Mouse (Mus musculus) urinary bladder, postnatal 0 days (tissue): ENCODE measurements around the gene Olfr709-ps1. TPM values are rescaled to one million over a fixed set of nuclear protein-coding genes. Genes with fewer than 3 reads are reported as not detected.

Experiments
- polyA plus RNA-seq: library from polyadenylated mRNA; unstranded; fragments of >200 nt; fragmentation: Nextera tagmentation; extraction: Ambion mirVana; gene quantifications from 2 replicates; pipeline ENCODE4 v1.2.1, GENCODE M21; 2015

Gene Olfr709-ps1
- polyA plus RNA-seq: not detected in 2 replicates

DNA sequence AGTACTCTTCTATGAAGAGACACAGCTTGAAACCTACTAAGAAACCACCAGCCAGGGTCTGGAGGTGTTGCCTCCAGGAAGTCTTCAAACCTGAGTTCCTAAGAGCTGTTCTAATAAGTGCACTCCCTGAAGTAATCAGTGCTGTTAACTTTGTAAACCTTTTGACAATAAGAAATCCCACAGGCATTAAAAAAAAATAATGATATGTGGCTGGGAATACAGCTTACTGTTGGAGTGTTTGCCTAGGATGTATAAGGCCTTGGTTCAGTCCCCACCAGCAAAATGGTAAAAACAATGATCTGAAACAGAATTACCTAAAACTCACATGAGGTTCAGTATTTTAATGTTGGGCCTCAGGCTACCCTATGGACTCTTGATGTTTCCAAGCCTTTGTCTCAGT lies at the start of gene Olfr709-ps1:
Gene Olfr709-ps1, minus strand, starts transcription at position 101 of the 400 bp plus-strand sequence.

DNA sequence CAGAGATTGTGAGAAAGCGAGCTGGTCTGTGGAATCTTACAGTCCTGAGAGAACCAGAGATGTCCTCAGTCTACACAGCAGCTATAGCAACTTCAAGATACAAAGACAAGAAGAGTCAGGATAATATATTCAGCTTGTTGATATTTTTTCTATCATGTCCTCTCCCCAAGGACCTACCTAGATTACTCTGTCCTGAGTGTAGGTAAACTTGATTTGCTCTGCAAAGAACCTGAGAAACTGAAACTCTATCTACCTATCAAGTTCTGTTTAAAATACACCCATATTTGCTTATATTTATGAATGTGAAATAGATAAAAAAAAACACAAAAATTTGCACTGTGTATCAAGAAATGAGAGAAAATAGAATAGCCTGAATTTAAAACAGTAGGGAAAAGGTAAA lies 43.3 kb upstream of the Olfr709-ps1 start, which contains the start of gene Olfr711:
Gene Olfr711, minus strand, starts transcription at position 101 of the 400 bp plus-strand sequence.

DNA sequence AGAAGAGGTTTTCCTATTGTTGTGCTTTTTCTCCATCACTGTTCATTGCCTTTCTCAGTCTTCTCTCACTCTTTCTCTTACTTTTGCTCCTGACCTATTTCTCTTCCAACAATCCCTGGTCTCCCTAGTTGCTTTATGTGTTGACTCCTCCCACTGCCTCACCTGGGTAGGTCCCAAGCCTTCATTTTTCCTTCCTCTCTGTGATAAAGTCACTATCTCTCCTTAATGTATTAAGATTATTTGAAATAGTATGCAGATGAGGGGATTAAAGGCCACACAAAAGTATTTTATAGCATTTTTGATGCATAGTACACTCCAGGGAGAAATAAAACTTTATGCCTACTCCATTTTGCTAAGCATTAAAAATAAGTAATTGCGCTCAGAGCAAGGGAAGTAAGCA lies 31.8 kb upstream of the Olfr709-ps1 start, which contains the start of gene Olfr6:
Gene Olfr6, minus strand, starts transcription at position 101 of the 400 bp plus-strand sequence.

DNA sequence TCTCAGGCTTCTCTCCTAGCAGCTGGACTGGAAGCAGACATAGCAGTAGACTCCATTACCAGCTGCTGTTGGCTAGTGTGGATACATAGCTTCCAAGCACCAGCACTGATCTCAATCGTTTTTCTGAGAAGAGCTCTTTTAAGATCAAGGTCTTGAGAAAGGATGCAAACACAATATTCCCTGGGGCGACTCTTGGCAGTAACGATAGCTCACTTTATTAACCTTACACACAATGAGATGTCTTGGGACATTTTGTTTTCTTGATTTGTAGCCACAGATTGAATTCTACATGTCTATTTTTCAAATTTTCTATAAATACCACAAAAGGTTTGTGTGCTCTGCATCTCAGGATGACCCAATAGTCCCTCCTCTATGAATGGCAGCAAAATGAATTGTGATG lies 16.2 kb upstream of the Olfr709-ps1 start, which contains the start of gene Olfr710:
Gene Olfr710, minus strand, starts transcription at position 101 of the 400 bp plus-strand sequence.

DNA sequence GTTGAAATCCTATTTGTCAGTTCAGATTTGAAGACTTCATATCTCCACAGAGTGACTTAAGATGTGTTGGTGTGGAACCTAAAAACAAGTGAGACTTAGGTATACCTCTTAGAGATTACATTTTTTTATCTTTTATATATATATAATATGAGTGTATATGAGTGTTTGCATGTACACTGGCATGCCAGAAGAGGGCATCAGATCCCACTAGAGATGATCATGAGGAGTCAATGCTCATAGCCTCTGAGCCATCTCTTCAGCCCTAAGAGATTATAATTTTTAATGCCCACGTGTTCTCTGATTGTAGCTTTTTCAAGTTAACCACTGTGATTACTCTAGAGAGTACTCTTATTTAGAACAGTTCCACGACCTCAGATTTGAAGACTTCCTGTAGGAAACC lies 24.3 kb downstream of the Olfr709-ps1 start, which contains the start of gene Olfr1532-ps1:
Gene Olfr1532-ps1, plus strand, starts transcription at position 326 of the 400 bp plus-strand sequence.

DNA sequence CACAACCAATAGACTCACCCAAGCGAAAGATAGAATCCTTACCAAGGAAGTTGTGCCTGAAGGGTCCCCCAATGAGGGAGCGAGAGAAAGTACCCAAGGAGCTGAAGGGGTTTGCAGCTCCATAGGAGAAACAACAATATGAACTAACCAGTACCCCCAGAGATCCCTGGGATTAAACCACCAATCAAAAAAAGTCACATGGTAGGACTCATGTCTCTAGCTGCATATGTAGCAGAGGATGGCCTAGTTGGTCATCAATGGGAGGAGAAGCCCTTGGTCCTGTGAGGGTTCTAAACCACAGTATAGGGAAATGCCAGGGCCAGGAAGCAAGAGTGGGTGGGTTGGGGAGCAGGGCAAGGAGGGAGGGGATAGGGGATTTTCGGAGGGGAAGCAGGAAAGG lies 30.9 kb downstream of the Olfr709-ps1 start, which contains the start of gene Olfr707:
Gene Olfr707, minus strand, starts transcription at position 101 of the 400 bp plus-strand sequence.

DNA sequence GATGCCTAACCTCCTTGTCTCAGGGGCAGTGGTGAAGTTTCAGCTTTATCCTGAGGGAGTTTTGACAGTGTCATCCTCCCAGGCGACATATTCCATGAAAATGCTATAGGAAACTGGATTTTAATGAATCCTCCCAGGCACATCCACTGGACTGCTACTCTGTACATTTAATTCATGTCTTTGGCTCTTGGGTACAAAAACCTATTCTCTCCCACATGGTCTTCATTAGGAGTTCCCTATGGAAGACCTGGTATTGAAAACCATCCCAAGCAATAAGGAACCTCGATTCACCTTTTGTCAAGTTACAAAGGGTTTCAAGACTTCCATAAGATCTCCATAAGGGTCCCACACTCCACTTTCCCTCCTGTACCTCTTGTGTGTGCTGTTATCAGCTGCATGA lies 44.0 kb downstream of the Olfr709-ps1 start, which contains the start of gene Olfr706:
Gene Olfr706, minus strand, starts transcription at position 101 of the 400 bp plus-strand sequence.

DNA sequence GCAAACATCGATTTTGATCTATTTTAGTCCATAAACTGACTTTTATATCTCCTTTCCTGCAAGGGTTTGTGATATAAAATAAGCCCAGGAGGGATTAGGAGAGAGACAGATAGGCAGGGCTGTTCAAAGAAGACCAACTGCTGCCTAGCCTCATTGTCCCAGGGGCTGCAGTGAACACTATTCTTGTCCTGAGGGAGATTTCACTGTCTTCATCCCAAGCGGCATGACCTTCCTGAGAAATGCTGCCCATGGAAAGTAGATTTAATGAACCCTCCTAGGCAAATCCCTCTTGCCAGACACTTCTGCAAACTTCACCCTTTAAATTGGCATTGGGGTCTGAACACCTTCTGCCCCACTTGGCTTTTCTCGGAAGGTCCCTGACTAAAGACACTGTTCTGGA lies 55.2 kb downstream of the Olfr709-ps1 start, which contains the start of gene Olfr705:
Gene Olfr705, minus strand, starts transcription at position 101 of the 400 bp plus-strand sequence.

Other genes with a start within 250 kb of the Olfr709-ps1 start
- not detected in 2 replicates for gene Olfr694, start 240.4 kb downstream of the Olfr709-ps1 start, polyA plus RNA-seq
- not detected in 2 replicates for gene Olfr695, start 215.8 kb downstream of the Olfr709-ps1 start, polyA plus RNA-seq
- not detected in 2 replicates for gene Olfr697, start 189.8 kb downstream of the Olfr709-ps1 start, polyA plus RNA-seq
- gene Olfr698, start 176.8 kb downstream of the Olfr709-ps1 start, polyA plus RNA-seq: not detected in 2 replicates
- gene Olfr699, start 139.0 kb downstream of the Olfr709-ps1 start, polyA plus RNA-seq: not detected in 2 replicates
- not detected in 2 replicates for gene Olfr700, start 123.4 kb downstream of the Olfr709-ps1 start, polyA plus RNA-seq
- gene Olfr701, start 118.1 kb downstream of the Olfr709-ps1 start, polyA plus RNA-seq: not detected in 2 replicates
- not detected in 2 replicates for gene Olfr702, start 98.3 kb downstream of the Olfr709-ps1 start, polyA plus RNA-seq
- not detected in 2 replicates for gene Olfr703, start 88.9 kb downstream of the Olfr709-ps1 start, polyA plus RNA-seq
- not detected in 2 replicates for gene Olfr704, start 69.0 kb downstream of the Olfr709-ps1 start, polyA plus RNA-seq
- gene Olfr705, start 55.3 kb downstream of the Olfr709-ps1 start, polyA plus RNA-seq: not detected in 2 replicates
- not detected in 2 replicates for gene Olfr706, start 44.1 kb downstream of the Olfr709-ps1 start, polyA plus RNA-seq
- not detected in 2 replicates for gene Olfr707, start 31.0 kb downstream of the Olfr709-ps1 start, polyA plus RNA-seq
- gene Olfr1532-ps1, start 24.2 kb downstream of the Olfr709-ps1 start, polyA plus RNA-seq: not detected in 2 replicates
- not detected in 2 replicates for gene Olfr710, start 16.1 kb upstream of the Olfr709-ps1 start, polyA plus RNA-seq
- gene Olfr6, start 31.7 kb upstream of the Olfr709-ps1 start, polyA plus RNA-seq: not detected in 2 replicates
- not detected in 2 replicates for gene Olfr711, start 43.2 kb upstream of the Olfr709-ps1 start, polyA plus RNA-seq
- not detected in 2 replicates for gene Olfr2, start 73.9 kb upstream of the Olfr709-ps1 start, polyA plus RNA-seq
- not detected in 2 replicates for gene Olfr713, start 99.0 kb upstream of the Olfr709-ps1 start, polyA plus RNA-seq
- gene Olfr714, start 138.8 kb upstream of the Olfr709-ps1 start, polyA plus RNA-seq: not detected in 2 replicates
- not detected in 2 replicates for gene Olfr17, start 161.0 kb upstream of the Olfr709-ps1 start, polyA plus RNA-seq
- gene Olfr715b, start 178.2 kb upstream of the Olfr709-ps1 start, polyA plus RNA-seq: not detected in 2 replicates
- gene Olfr715, start 198.9 kb upstream of the Olfr709-ps1 start, polyA plus RNA-seq: not detected in 2 replicates
- not detected in 2 replicates for gene Olfr716, start 206.1 kb upstream of the Olfr709-ps1 start, polyA plus RNA-seq
- not detected in 2 replicates for gene Nlrp14, start 234.8 kb upstream of the Olfr709-ps1 start, polyA plus RNA-seq